Mouse (Mus musculus): ENCODE measurements at regions not wholly inside any gene's neighbourhood (a gene's known extent, or its start where the extent isn't known, plus 50 kb on each side); places are given as distances from the start of the nearest gene placed in this dataset.

DNA sequence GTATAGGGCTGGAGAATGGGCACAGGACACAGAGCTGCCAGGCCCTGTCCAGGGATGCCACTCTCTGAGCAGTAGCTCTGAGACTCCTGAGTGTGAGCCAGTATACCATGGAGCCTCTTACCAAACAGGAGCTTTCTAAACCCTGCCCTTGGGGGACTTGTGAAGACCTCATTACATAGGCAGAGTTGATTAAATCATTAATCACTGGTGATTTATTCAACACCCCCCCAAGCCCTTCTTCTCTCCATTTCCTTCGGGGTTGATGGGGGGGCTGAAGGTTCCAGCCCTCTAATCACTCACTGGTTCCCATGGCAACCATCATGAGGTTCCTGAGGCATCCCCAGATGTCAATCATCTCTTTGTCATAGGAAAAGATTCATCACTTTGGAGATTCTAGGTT lies 81.0 kb upstream of the Plekha5 start:
- DNase-seq (ENCODE audit: extremely low read depth, low read depth, low spot score): no peak
- no peak overlapping the region for H3K4me3 ChIP-seq (ENCODE audit: insufficient read depth, low read depth, low read length)
- WGBS: 74% methylated on average over 1 of the region's 1 CpGs
- no peak overlapping the region for H3K9ac ChIP-seq (ENCODE audit: low read depth, low read length)
- TF ChIP-seq CTCF (IDR thresholded peaks at IDR 0.05; ENCODE audit: low read depth, low read length): no peak
- TF ChIP-seq POLR2A (IDR thresholded peaks at IDR 0.05; ENCODE audit: extremely low read depth, insufficient read depth, low read length): no peak
- H3K79me2 ChIP-seq (ENCODE audit: control insufficient read depth, insufficient read depth, low read length): no peaks in the 10 kb centered on the region
- H3K4me1 ChIP-seq (ENCODE audit: control insufficient read depth, insufficient read depth, low read length): no peaks in the 10 kb centered on the region
- no peaks in the 10 kb centered on the region for H3K27me3 ChIP-seq (ENCODE audit: control insufficient read depth, insufficient read depth, low read length)
- no peak overlapping the region for H3K27ac ChIP-seq (replicated peaks; ENCODE audit: insufficient read depth, low read depth, low read length)
- no peaks in the 10 kb centered on the region for H3K36me3 ChIP-seq (ENCODE audit: control insufficient read depth, insufficient read depth, low read length)

DNA sequence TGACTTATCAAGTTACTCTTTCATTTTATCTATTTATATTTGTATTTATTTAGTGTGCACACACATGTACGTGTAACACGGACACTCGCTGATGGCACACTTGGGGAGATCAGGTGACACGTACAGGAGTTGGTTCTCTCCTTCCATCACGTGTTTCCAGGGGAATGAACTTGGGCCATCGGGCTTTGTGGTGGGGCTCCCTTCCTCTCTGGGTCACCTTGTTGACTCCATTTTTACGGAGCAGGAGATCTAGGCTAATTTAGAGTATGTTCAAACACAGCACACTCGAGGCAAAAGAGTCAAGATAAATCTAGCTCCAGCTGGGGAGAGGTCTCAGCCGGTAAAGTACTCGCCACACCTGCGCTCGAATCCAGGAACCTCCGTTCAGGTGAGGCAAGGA lies 84.1 kb upstream of the Plekha5 start:
- 87% methylated on average over 13 of the region's 13 CpGs for WGBS
- Histone ChIP-seq H3K9ac (ENCODE audit: low read depth, low read length) (no peak overlapping the region), H3K27me3 (ENCODE audit: control insufficient read depth, insufficient read depth, low read length) (no peaks in the 10 kb centered on the region), H3K4me1 (ENCODE audit: control insufficient read depth, insufficient read depth, low read length) (no peaks in the 10 kb centered on the region), H3K27ac (replicated peaks; ENCODE audit: insufficient read depth, low read depth, low read length) (no peak overlapping the region), H3K36me3 (ENCODE audit: control insufficient read depth, insufficient read depth, low read length) (no peaks in the 10 kb centered on the region), H3K79me2 (ENCODE audit: control insufficient read depth, insufficient read depth, low read length) (no peaks in the 10 kb centered on the region), H3K4me3 (ENCODE audit: insufficient read depth, low read depth, low read length) (no peak overlapping the region)
- TF ChIP-seq CTCF (IDR thresholded peaks at IDR 0.05; ENCODE audit: low read depth, low read length) (no peak), POLR2A (IDR thresholded peaks at IDR 0.05; ENCODE audit: extremely low read depth, insufficient read depth, low read length) (no peak)
- no peak for DNase-seq (ENCODE audit: extremely low read depth, low read depth, low spot score)

DNA sequence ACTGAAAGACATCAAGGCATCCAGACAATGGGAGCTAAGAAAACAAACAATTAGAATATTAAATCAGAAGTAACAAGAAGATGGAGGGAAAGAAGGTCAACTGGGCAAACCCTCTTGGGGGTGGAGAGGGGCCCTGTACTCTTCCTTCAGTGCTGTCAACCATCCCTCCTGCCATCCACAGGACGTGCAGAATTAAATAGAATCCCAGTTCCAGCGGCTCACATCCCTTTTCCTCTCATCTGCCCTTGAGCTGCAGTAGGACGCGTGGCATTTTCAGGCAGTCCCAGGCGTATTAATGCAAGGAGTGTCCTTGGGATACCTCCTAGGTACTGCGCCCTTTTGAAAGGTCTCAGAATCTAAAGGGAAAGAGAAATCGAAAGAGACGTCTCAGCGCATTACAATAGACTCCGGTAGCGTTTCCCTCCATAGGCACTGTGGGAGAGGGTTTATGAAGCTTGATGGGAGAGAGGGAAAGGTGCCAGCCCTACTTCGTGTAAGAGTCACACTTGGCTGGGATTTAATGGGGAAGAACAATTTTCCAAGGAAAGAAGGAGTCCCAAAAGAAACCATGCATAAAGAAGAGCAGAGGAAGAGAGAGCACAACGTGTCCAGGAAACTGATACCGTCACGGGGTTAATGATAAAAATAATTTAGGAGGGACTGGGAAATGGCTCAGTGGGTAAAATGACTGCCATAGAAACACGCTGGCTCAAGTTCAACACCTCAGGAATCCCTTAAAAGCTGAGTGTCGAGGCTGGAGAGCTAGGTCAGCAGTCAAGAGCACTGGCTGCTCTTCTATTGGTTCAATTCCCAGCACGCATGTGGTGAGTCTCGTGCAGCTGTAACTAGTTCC lies 85.7 kb upstream of the Plekha5 start:
- Histone ChIP-seq H3K79me2 (ENCODE audit: control insufficient read depth, insufficient read depth, low read length) (no peaks in the 10 kb centered on the region), H3K27me3 (ENCODE audit: control insufficient read depth, insufficient read depth, low read length) (no peaks in the 10 kb centered on the region), H3K4me1 (ENCODE audit: control insufficient read depth, insufficient read depth, low read length) (no peaks in the 10 kb centered on the region), H3K9ac (ENCODE audit: low read depth, low read length) (no peak overlapping the region), H3K27ac (replicated peaks; ENCODE audit: insufficient read depth, low read depth, low read length) (no peak overlapping the region), H3K36me3 (ENCODE audit: control insufficient read depth, insufficient read depth, low read length) (no peaks in the 10 kb centered on the region), H3K4me3 (ENCODE audit: insufficient read depth, low read depth, low read length) (no peak overlapping the region; the same call in 1 of the 2 replicates)
- WGBS: 66% methylated on average over 19 of the region's 19 CpGs
- TF ChIP-seq POLR2A (IDR thresholded peaks at IDR 0.05; ENCODE audit: extremely low read depth, insufficient read depth, low read length) (no peak), CTCF (IDR thresholded peaks at IDR 0.05; ENCODE audit: low read depth, low read length) (no peak)
- DNase-seq (ENCODE audit: extremely low read depth, low read depth, low spot score): no peak

DNA sequence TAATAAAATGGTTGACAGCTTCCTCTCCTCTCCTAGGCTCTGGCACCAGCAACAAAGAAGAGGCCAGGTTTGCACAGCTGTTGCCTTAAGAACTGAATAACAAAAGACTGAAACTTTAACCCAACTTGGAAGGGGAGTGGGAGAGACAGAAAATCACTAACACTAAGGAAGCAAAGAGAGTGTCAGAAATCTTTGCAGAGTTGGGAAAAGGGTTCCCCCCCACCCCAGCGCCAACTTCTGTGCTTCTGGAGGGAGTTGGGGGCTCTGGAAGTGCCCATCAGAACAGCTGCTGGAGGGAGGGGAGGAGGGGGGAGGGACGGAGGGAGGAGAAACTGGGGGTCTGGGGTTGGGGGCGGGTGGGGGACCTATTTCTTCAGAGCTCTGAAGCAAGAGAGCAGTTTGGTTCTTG lies 86.8 kb upstream of the Plekha5 start:
- Histone ChIP-seq H3K27me3 (ENCODE audit: control insufficient read depth, insufficient read depth, low read length) (no peaks in the 10 kb centered on the region), H3K79me2 (ENCODE audit: control insufficient read depth, insufficient read depth, low read length) (no peaks in the 10 kb centered on the region), H3K4me3 (ENCODE audit: insufficient read depth, low read depth, low read length) (no peak overlapping the region), H3K9ac (ENCODE audit: low read depth, low read length) (no peak overlapping the region), H3K27ac (replicated peaks; ENCODE audit: insufficient read depth, low read depth, low read length) (no peak overlapping the region), H3K36me3 (ENCODE audit: control insufficient read depth, insufficient read depth, low read length) (no peaks in the 10 kb centered on the region), H3K4me1 (ENCODE audit: control insufficient read depth, insufficient read depth, low read length) (no peaks in the 10 kb centered on the region)
- TF ChIP-seq CTCF (IDR thresholded peaks at IDR 0.05; ENCODE audit: low read depth, low read length) (no peak), POLR2A (IDR thresholded peaks at IDR 0.05; ENCODE audit: extremely low read depth, insufficient read depth, low read length) (no peak)
- no peak for DNase-seq (ENCODE audit: extremely low read depth, low read depth, low spot score)
- 57% methylated on average over 3 of the region's 3 CpGs for WGBS

DNA sequence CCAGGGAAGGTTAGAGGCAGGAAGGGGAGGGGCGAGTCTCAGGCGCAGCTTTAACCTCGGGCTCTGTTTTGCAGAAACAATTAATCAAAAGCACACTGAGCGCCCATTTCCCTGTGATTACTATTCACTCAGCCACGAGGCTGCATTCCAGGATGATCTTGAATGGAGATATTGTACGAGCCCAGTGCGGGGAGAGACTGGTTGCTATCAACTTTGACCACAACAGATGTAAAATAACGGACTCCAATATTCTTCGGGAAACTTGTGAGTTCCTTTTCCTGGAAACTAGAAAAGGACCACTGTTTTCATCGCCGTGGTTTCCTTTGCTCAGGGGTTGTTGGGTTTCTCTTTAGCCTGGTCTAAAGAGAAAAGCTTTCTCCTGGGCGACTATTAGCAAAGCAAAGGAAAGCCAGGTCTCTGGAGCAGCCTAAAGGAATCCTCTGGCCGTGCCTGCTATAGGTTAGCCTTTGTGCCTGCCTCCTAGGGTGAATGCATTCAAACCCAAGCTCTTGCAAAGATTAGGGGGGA lies 87.4 kb upstream of the Plekha5 start:
- Histone ChIP-seq H3K27me3 (ENCODE audit: control insufficient read depth, insufficient read depth, low read length) (no peaks in the 10 kb centered on the region), H3K36me3 (ENCODE audit: control insufficient read depth, insufficient read depth, low read length) (no peaks in the 10 kb centered on the region), H3K9ac (ENCODE audit: low read depth, low read length) (no peak overlapping the region), H3K27ac (replicated peaks; ENCODE audit: insufficient read depth, low read depth, low read length) (no peak overlapping the region), H3K79me2 (ENCODE audit: control insufficient read depth, insufficient read depth, low read length) (no peaks in the 10 kb centered on the region), H3K4me1 (ENCODE audit: control insufficient read depth, insufficient read depth, low read length) (no peaks in the 10 kb centered on the region), H3K4me3 (ENCODE audit: insufficient read depth, low read depth, low read length) (no peak overlapping the region)
- 37% methylated on average over 13 of the region's 13 CpGs for WGBS
- no peak for TF ChIP-seq POLR2A (IDR thresholded peaks at IDR 0.05; ENCODE audit: extremely low read depth, insufficient read depth, low read length)
- TF ChIP-seq CTCF (IDR thresholded peaks at IDR 0.05; ENCODE audit: low read depth, low read length): no peak
- no peak for DNase-seq (ENCODE audit: extremely low read depth, low read depth, low spot score)

DNA sequence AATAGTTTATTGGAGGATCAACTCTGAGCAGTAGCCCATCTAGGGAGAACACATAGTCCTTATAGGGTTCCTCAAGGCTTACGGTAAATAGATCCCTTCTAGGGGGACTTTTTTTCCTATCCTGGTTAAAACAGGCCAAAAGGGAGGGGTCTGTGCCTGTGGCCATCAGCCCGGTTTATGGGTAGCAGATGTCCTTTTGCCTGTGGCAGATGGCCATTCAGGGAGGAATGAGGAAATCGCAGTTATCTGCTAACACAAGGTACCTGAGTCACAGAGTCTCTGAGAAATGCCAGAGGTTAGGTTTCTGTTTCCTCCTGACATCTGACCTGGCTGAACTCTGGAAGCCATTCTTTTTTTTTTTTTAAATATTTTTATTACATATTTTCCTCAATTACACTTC lies 90.5 kb upstream of the Plekha5 start:
- Histone ChIP-seq H3K27me3 (ENCODE audit: control insufficient read depth, insufficient read depth, low read length) (no peaks in the 10 kb centered on the region), H3K36me3 (ENCODE audit: control insufficient read depth, insufficient read depth, low read length) (no peaks in the 10 kb centered on the region), H3K4me3 (ENCODE audit: insufficient read depth, low read depth, low read length) (no peak overlapping the region), H3K4me1 (ENCODE audit: control insufficient read depth, insufficient read depth, low read length) (no peaks in the 10 kb centered on the region), H3K27ac (replicated peaks; ENCODE audit: insufficient read depth, low read depth, low read length) (no peak overlapping the region), H3K9ac (ENCODE audit: low read depth, low read length) (no peak overlapping the region), H3K79me2 (ENCODE audit: control insufficient read depth, insufficient read depth, low read length) (no peaks in the 10 kb centered on the region)
- 82% methylated on average over 3 of the region's 3 CpGs for WGBS
- DNase-seq (ENCODE audit: extremely low read depth, low read depth, low spot score): no peak
- TF ChIP-seq POLR2A (IDR thresholded peaks at IDR 0.05; ENCODE audit: extremely low read depth, insufficient read depth, low read length) (no peak), CTCF (IDR thresholded peaks at IDR 0.05; ENCODE audit: low read depth, low read length) (no peak)
